Comparison of ENCODE assay signal across 24 mouse cellular contexts in genomic region chr2:74488443-74488842, GRCm38 (mm10).
DNase-seq lines count a peak whose midpoint lies in the region; ATAC-seq and TF ChIP-seq lines count a peak whose summit lies in the region.
"Had no signal": no experiment of that assay in that cellular context is flagged by ENCODE, and none has a peak within 500 bp of the region (broad histone marks: within the 10 kb centered on the region; RNA-seq: fewer than 3 reads in every experiment).

No protein-coding gene starts in this region.

- H3K36me3 ChIP-seq in hindbrain, postnatal 0 days (ENCODE audit: insufficient read depth, low read length) = no peaks in the 10 kb centered on the region
- H3K36me3 ChIP-seq in hindbrain, embryonic 13.5 days = no peaks in the 10 kb centered on the region
- no peaks in the 10 kb centered on the region for H3K36me3 ChIP-seq in CH12.LX (replicated peaks in 1 of 2; ENCODE audit: control insufficient read depth in 1 of 2, insufficient read depth in 1 of 2, low read length in 1 of 2)
- H3K36me3 ChIP-seq in midbrain, postnatal 0 days (ENCODE audit: insufficient read depth, low read length) = no peaks in the 10 kb centered on the region
- H3K36me3 ChIP-seq: heart, embryonic 13.5 days; hindbrain, embryonic 15.5 days; intestine, embryonic 15.5 days had no signal

- 33% methylated on average over 7 of the region's 7 CpGs for WGBS in hindbrain, postnatal 0 days
- WGBS in hindbrain, embryonic 13.5 days = 31% methylated on average over 7 of the region's 7 CpGs
- WGBS in midbrain, postnatal 0 days = 38% methylated on average over 7 of the region's 7 CpGs

- no peak overlapping the region for H3K4me3 ChIP-seq in hindbrain, postnatal 0 days (ENCODE audit: low read length)
- H3K4me3 ChIP-seq in hindbrain, embryonic 13.5 days = no peak overlapping the region
- H3K4me3 ChIP-seq in CH12.LX (replicated peaks in 1 of 3; ENCODE audit: low read depth in 2 of 3, low read length in 2 of 3, poor library complexity in 1 of 3) = no peak overlapping the region
- no peak overlapping the region for H3K4me3 ChIP-seq in midbrain, postnatal 0 days (ENCODE audit: low read depth, low read length)
- H3K4me3 ChIP-seq: heart, embryonic 13.5 days; hindbrain, embryonic 15.5 days; intestine, embryonic 15.5 days; myocyte had no signal

- H3K4me2 ChIP-seq in hindbrain, postnatal 0 days (ENCODE audit: low read depth, low read length) = no peak overlapping the region
- H3K4me2 ChIP-seq in hindbrain, embryonic 13.5 days = no peak overlapping the region
- H3K4me2 ChIP-seq in CH12.LX (ENCODE audit: insufficient read depth, low read depth, poor library complexity, severe bottlenecking) = no peak overlapping the region
- no peak overlapping the region for H3K4me2 ChIP-seq in midbrain, postnatal 0 days (ENCODE audit: low read depth, low read length, poor library complexity, severe bottlenecking)
- H3K4me2 ChIP-seq: heart, embryonic 13.5 days; hindbrain, embryonic 15.5 days; intestine, embryonic 15.5 days had no signal

- no peak for TF ChIP-seq EP300 in CH12.LX (IDR thresholded peaks at IDR 0.05; ENCODE audit: low read length)

- peak; percentile 14 for DNase-seq in hindbrain, postnatal 0 days (ENCODE audit: low spot score)
- DNase-seq in CH12.LX (ENCODE audit: extremely low read depth) = peak; percentile 8
- DNase-seq in brain, embryonic 14.5 days (ENCODE audit: low read depth) = peak; percentile 76
- DNase-seq in midbrain, postnatal 0 days (ENCODE audit: low spot score) = peak; percentile 22
- no peak for DNase-seq in spleen, postnatal 36 days (ENCODE audit: low spot score in 2 of 2)
- no peak for DNase-seq in gastrocnemius, adult 18-20 months (ENCODE audit: low spot score)
- DNase-seq: adrenal gland, adult 2 months; B cell, adult 2 months; cerebellum, adult 18-20 months; cerebellum, postnatal 25 days; embryo, embryonic 11 days; gastrocnemius, postnatal 25 days; heart, adult 18-20 months; heart, postnatal 14 days; kidney, adult 8-10 months; kidney, postnatal 10 days; right cerebral cortex, postnatal 25 days; thymus, postnatal 14 days had no signal

- dilution Hi-C loops in CH12.LX (cut with MboI; ENCODE audit: extremely low pct_ligation_motif_present, extremely low pct_unique_long_range_greater_than_20kb, low sequenced_read_pairs) = no loop called here

- H3K79me2 ChIP-seq in CH12.LX (replicated peaks; ENCODE audit: control insufficient read depth, extremely low read depth, insufficient read depth, poor library complexity, severe bottlenecking) = no peaks in the 10 kb centered on the region

- in situ Hi-C loops in CH12.LX (cut with MboI; ENCODE audit: low pct_ligation_motif_present, low pct_unique_long_range_greater_than_20kb, low sequenced_read_pairs) = no loop called here

- no peaks in the 10 kb centered on the region for H3K27me3 ChIP-seq in hindbrain, postnatal 0 days (ENCODE audit: insufficient read depth, low read length)
- H3K27me3 ChIP-seq in hindbrain, embryonic 13.5 days = no peaks in the 10 kb centered on the region
- no peaks in the 10 kb centered on the region for H3K27me3 ChIP-seq in CH12.LX (replicated peaks)
- H3K27me3 ChIP-seq in midbrain, postnatal 0 days (ENCODE audit: insufficient read depth, low read length) = no peaks in the 10 kb centered on the region
- H3K27me3 ChIP-seq: heart, embryonic 13.5 days; hindbrain, embryonic 15.5 days; intestine, embryonic 15.5 days had no signal

- no peak overlapping the region for H3K9ac ChIP-seq in hindbrain, postnatal 0 days (replicated peaks; ENCODE audit: low read length)
- no peak overlapping the region for H3K9ac ChIP-seq in hindbrain, embryonic 13.5 days
- no peak overlapping the region for H3K9ac ChIP-seq in CH12.LX (ENCODE audit: insufficient read depth, low read depth)
- H3K9ac ChIP-seq in midbrain, postnatal 0 days (replicated peaks; ENCODE audit: low read length, poor library complexity, severe bottlenecking) = no peak overlapping the region
- H3K9ac ChIP-seq: heart, embryonic 13.5 days; hindbrain, embryonic 15.5 days; intestine, embryonic 15.5 days had no signal

- H3K27ac ChIP-seq in hindbrain, postnatal 0 days = no peak overlapping the region
- H3K27ac ChIP-seq in hindbrain, embryonic 13.5 days = no peak overlapping the region
- H3K27ac ChIP-seq in CH12.LX (ENCODE audit: insufficient read depth, low read depth) = no peak overlapping the region
- H3K27ac ChIP-seq in midbrain, postnatal 0 days (ENCODE audit: low read depth, low read length) = no peak overlapping the region
- H3K27ac ChIP-seq: heart, embryonic 13.5 days; hindbrain, embryonic 15.5 days; intestine, embryonic 15.5 days; macrophage had no signal

- no peaks in the 10 kb centered on the region for H3K4me1 ChIP-seq in hindbrain, postnatal 0 days (ENCODE audit: insufficient read depth, low read length)
- peaks cover 11% of the 10 kb centered on the region; the same call in 1 of the 2 replicates for H3K4me1 ChIP-seq in hindbrain, embryonic 13.5 days (replicated peaks)
- peaks cover 0 to 5% of the 10 kb centered on the region in 2 experiments; a peak in 1 of 4 replicates for H3K4me1 ChIP-seq in CH12.LX (ENCODE audit: control insufficient read depth in 1 of 2, insufficient read depth in 2 of 2)
- peaks cover 2% of the 10 kb centered on the region; the same call in 1 of the 2 replicates for H3K4me1 ChIP-seq in midbrain, postnatal 0 days (ENCODE audit: insufficient read depth, low read length)
- H3K4me1 ChIP-seq: heart, embryonic 13.5 days; intestine, embryonic 15.5 days had no signal

- no peak for TF ChIP-seq CTCF in hindbrain, postnatal 0 days (IDR thresholded peaks at IDR 0.05; ENCODE audit: low read depth)
- TF ChIP-seq CTCF in CH12.LX (conservative IDR thresholded peaks at IDR 0.05 in 1 of 2, IDR thresholded peaks at IDR 0.05 in 1 of 2; ENCODE audit: low read depth in 2 of 2, low read length in 2 of 2) = no peak
- TF ChIP-seq CTCF in brain, embryonic 14.5 days (IDR thresholded peaks at IDR 0.05; ENCODE audit: borderline replicate concordance, extremely low read depth, insufficient read depth, insufficient read length) = no peak
- TF ChIP-seq CTCF in midbrain, postnatal 0 days (IDR thresholded peaks at IDR 0.05) = no peak

- TF ChIP-seq POLR2A in CH12.LX (IDR thresholded peaks at IDR 0.05; ENCODE audit: low read depth, low read length) = no peak
- TF ChIP-seq POLR2A in brain, embryonic 14.5 days (IDR thresholded peaks at IDR 0.05; ENCODE audit: borderline replicate concordance, extremely low read depth, insufficient read depth, insufficient read length, poor library complexity, severe bottlenecking) = no peak

- no peaks in the 10 kb centered on the region for H3K9me3 ChIP-seq in hindbrain, postnatal 0 days (ENCODE audit: low read length)
- H3K9me3 ChIP-seq in hindbrain, embryonic 13.5 days = no peaks in the 10 kb centered on the region
- no peaks in the 10 kb centered on the region for H3K9me3 ChIP-seq in CH12.LX (replicated peaks; ENCODE audit: low read length)
- H3K9me3 ChIP-seq in midbrain, postnatal 0 days (ENCODE audit: low read length) = no peaks in the 10 kb centered on the region
- H3K9me3 ChIP-seq: heart, embryonic 13.5 days; hindbrain, embryonic 15.5 days; intestine, embryonic 15.5 days had no signal

- ATAC-seq in hindbrain, postnatal 0 days = no peak
- ATAC-seq in hindbrain, embryonic 13.5 days (ENCODE audit: low FRiP score) = no peak
- ATAC-seq in midbrain, postnatal 0 days (ENCODE audit: low FRiP score) = no peak
- ATAC-seq: intestine, embryonic 15.5 days had no signal

- TF ChIP-seq RAD21 in CH12.LX (IDR thresholded peaks at IDR 0.05; ENCODE audit: low read depth, low read length) = no peak

TF ChIP-seq in CH12.LX, 34 proteins besides CTCF, POLR2A, EP300 and RAD21:
- TF ChIP-seq MAFK (IDR thresholded peaks at IDR 0.05; ENCODE audit: insufficient replicate concordance, low read length) (no peak), RCOR1 (conservative IDR thresholded peaks at IDR 0.05; ENCODE audit: low read depth, low read length) (no peak), MEF2A (IDR thresholded peaks at IDR 0.05; ENCODE audit: borderline replicate concordance, low read depth, low read length) (no peak), MXI1 (IDR thresholded peaks at IDR 0.05; ENCODE audit: low read depth, low read length) (no peak), HCFC1 (IDR thresholded peaks at IDR 0.05; ENCODE audit: low read depth, low read length) (no peak)

Comparison
In these comparisons a context has a peak if more than half of its experiments do, and no peak if none do; other contexts are left out.
1. DNase-seq: peak in hindbrain, postnatal 0 days (single experiment), CH12.LX (single experiment), brain, embryonic 14.5 days (single experiment) and midbrain, postnatal 0 days (single experiment); none in spleen, postnatal 36 days (0 of 2) and gastrocnemius, adult 18-20 months (single experiment).